Mouse (Mus musculus): ENCODE results near the gene Slc39a7. TPM values are rescaled to one million over a fixed set of nuclear protein-coding genes. Genes with fewer than 3 reads are reported as not detected.

Slc39a7 gene
- 10 to 100 TPM; 56.9 to 60.7 TPM for total RNA-seq (2021)

- peak; percentile 98 to 99 for DNase-seq
- intact Hi-C loops (cut with DNase I): loop anchor here (5.0 kb wide), 1 partner anchor 86 kb away; the partner anchor contains the start of gene H2-DMa
Observed at GRCm38 (mm10) chr17:34031465-34032173, at the start of gene Slc39a7, which contains the start of gene Rxrb. Gene Slc39a7, minus strand, starts transcription at chr17:34031682. Gene Rxrb, plus strand, starts transcription at chr17:34031812.

GRCm38 (mm10) chr17:34079621-34080020, 48.1 kb upstream of the Slc39a7 start:
- DNase-seq: peak in 1 of 2 experiments; percentile 10

GRCm38 (mm10) chr17:34079002-34079401, 47.5 kb upstream of the Slc39a7 start:
- no peak for DNase-seq
- intact Hi-C loops (cut with DNase I): loop anchor here (5.0 kb wide), 1 partner anchor 158 kb away; the partner anchor contains the start of gene H2-Ob

More at GRCm38 (mm10) chr17:34079621-34080020, 48.1 kb upstream of the Slc39a7 start:
- intact Hi-C loops (cut with DNase I): loop anchor here (5.0 kb wide), 1 partner anchor 158 kb away; the partner anchor contains the start of gene H2-Ob

GRCm38 (mm10) chr17:34078148-34078547, 46.7 kb upstream of the Slc39a7 start:
- intact Hi-C loops (cut with DNase I): loop anchor here (5.0 kb wide), 1 partner anchor 159 kb away; the partner anchor contains the start of gene H2-Ob
- DNase-seq: no peak

GRCm38 (mm10) chr17:34077549-34077948, 46.1 kb upstream of the Slc39a7 start:
- intact Hi-C loops (cut with DNase I): loop anchor here (1.0 to 5.0 kb wide), 3 partner anchors 57 to 160 kb away; partner anchors contain the start of gene H2-Ob
- peak; percentile 55 to 72 for DNase-seq

- peak; percentile 70 to 84 for DNase-seq
- intact Hi-C loops (cut with DNase I): loop anchor here (5.0 kb wide), 1 partner anchor 162 kb away; the partner anchor contains the start of gene H2-Ob
Observed at GRCm38 (mm10) chr17:34075271-34075670, 43.8 kb upstream of the Slc39a7 start.

- intact Hi-C loops (cut with DNase I): no loop called here
- no peak for DNase-seq
Observed at GRCm38 (mm10) chr17:34072091-34072490, 40.6 kb upstream of the Slc39a7 start.

GRCm38 (mm10) chr17:34068864-34069263, 37.4 kb upstream of the Slc39a7 start:
- no peak for DNase-seq
- intact Hi-C loops (cut with DNase I): no loop called here

GRCm38 (mm10) chr17:34057224-34057623, 25.7 kb upstream of the Slc39a7 start:
- intact Hi-C loops (cut with DNase I): no loop called here
- DNase-seq: no peak

- intact Hi-C loops (cut with DNase I): no loop called here
- DNase-seq: no peak
Observed at GRCm38 (mm10) chr17:34047404-34048050, 16.0 kb upstream of the Slc39a7 start.

GRCm38 (mm10) chr17:34045941-34046340, 14.5 kb upstream of the Slc39a7 start:
- no peak for DNase-seq
- intact Hi-C loops (cut with DNase I): no loop called here

GRCm38 (mm10) chr17:34039562-34040450, 8.3 kb upstream of the Slc39a7 start:
- peak; percentile 58 to 63 for DNase-seq
- intact Hi-C loops (cut with DNase I): no loop called here

GRCm38 (mm10) chr17:34038878-34039561, 7.5 kb upstream of the Slc39a7 start, which contains the start of gene Col11a2:
Gene Col11a2, plus strand, starts transcription at chr17:34039437.
- intact Hi-C loops (cut with DNase I): no loop called here
- DNase-seq: no peak

- DNase-seq: no peak
- intact Hi-C loops (cut with DNase I): no loop called here
Observed at GRCm38 (mm10) chr17:34038440-34038839, 7.0 kb upstream of the Slc39a7 start.

- intact Hi-C loops (cut with DNase I): no loop called here
- no peak for DNase-seq
Observed at GRCm38 (mm10) chr17:34037241-34037640, 5.8 kb upstream of the Slc39a7 start.

GRCm38 (mm10) chr17:34036647-34037046, 5.2 kb upstream of the Slc39a7 start:
- DNase-seq: no peak
- intact Hi-C loops (cut with DNase I): no loop called here

- intact Hi-C loops (cut with DNase I): no loop called here
- no peak for DNase-seq
Observed at GRCm38 (mm10) chr17:34035517-34035916, 4.0 kb upstream of the Slc39a7 start.

GRCm38 (mm10) chr17:34034064-34034463, 2.6 kb upstream of the Slc39a7 start:
- intact Hi-C loops (cut with DNase I): loop anchor here (5.0 kb wide), 1 partner anchor 83 kb away; the partner anchor contains the start of gene H2-DMa
- peak; percentile 64 to 65 for DNase-seq

GRCm38 (mm10) chr17:34033441-34033840, 2.0 kb upstream of the Slc39a7 start:
- no peak for DNase-seq
- intact Hi-C loops (cut with DNase I): loop anchor here (5.0 kb wide), 1 partner anchor 84 kb away; the partner anchor contains the start of gene H2-DMa
